Mouse (Mus musculus) heart, postnatal 0 days (tissue): ENCODE results near the gene Specc1. TPM values are rescaled to one million over a fixed set of nuclear protein-coding genes. Genes with fewer than 3 reads are reported as not detected.

Experiments
- ATAC-seq: fragments of 200-750 bp; cut with Nextera tagmentation; 2 replicates; pipeline ENCODE4 v1.8.0; 2017; ENCODE audit warnings: low read depth, moderate number of reproducible peaks, moderate library complexity; ENCODE audit not compliant: insufficient read depth
- DNase-seq: peaks from one replicate; pipeline ENCODE4 v3.0.0-alpha.2; 2016; ENCODE audit warnings: low spot score
- H3K27ac ChIP-seq: fragments of 300-500 bp; sonication (generic); 2 replicates; pipeline ENCODE4 v1.5.1; 2014; ENCODE audit warnings: low read depth, mild to moderate bottlenecking
- H3K27me3 ChIP-seq: fragments of 300-500 bp; sonication (generic); 2 replicates; pipeline ENCODE4 v1.6.1; 2014; ENCODE audit warnings: low read length, mixed read lengths; ENCODE audit not compliant: control insufficient read depth, insufficient read depth
- H3K36me3 ChIP-seq: fragments of 300-500 bp; sonication (generic); replicated peaks from 2 replicates; pipeline ENCODE4 v1.6.1; 2014; ENCODE audit warnings: low read length, mixed read lengths; ENCODE audit not compliant: control insufficient read depth, insufficient read depth
- H3K4me1 ChIP-seq: fragments of 300-500 bp; sonication (generic); 2 replicates; pipeline ENCODE4 v1.6.1; 2014; ENCODE audit warnings: antibody characterized with exemption; ENCODE audit not compliant: control insufficient read depth, insufficient read depth
- H3K4me2 ChIP-seq: fragments of 300-500 bp; sonication (generic); 2 replicates; pipeline ENCODE4 v1.6.1; 2014; ENCODE audit warnings: low read depth, mild to moderate bottlenecking, low read length, moderate library complexity
- H3K4me3 ChIP-seq: fragments of 300-500 bp; sonication (generic); 2 replicates; pipeline ENCODE4 v1.5.1; 2014; ENCODE audit warnings: low read depth, low read length
- H3K9ac ChIP-seq: fragments of 300-500 bp; sonication (generic); replicated peaks from 2 replicates; pipeline ENCODE4 v1.6.1; 2014; ENCODE audit warnings: low read depth, low read length, mixed read lengths
- H3K9me3 ChIP-seq: fragments of 300-500 bp; sonication (generic); replicated peaks from 2 replicates; pipeline ENCODE4 v1.6.1; 2016; ENCODE audit warnings: low read length; ENCODE audit not compliant: control insufficient read depth
- CTCF ChIP-seq: IDR thresholded peaks from 2 replicates; pipeline ENCODE4 v1.5.1; 2016; ENCODE audit warnings: antibody characterized with exemption, control low read depth, low read depth
- EP300 ChIP-seq: IDR thresholded peaks from 2 replicates; pipeline ENCODE4 v1.6.1; 2016; ENCODE audit warnings: antibody characterized with exemption, low read depth
- WGBS: fragments of 180-500 bp; shearing (Covaris S2); extraction: QIAGEN DNeasy Blood & Tissue Kit; methylation state at CpG from one replicate; pipeline ENCODE4 v1.1.7; 2014; 5-methylcytosine and 5-hydroxymethylcytosine counted together
- polyA plus RNA-seq: library from polyadenylated mRNA; unstranded; fragments of >200 nt; fragmentation: Nextera tagmentation; extraction: Ambion mirVana; gene quantifications from 2 replicates; pipeline ENCODE4 v1.2.1, GENCODE M21; 2015
- total RNA-seq: library from RNA; depleted of rRNA; stranded (reverse); fragments of >200 nt; gene quantifications from 2 replicates; pipeline ENCODE4 v1.2.3, GENCODE M21; 2014; ENCODE audit warnings: low replicate concordance

Specc1 gene
- total and polyA plus RNA-seq, 2 experiments from 2014 or later, result 5.2 to 8.4 TPM

GRCm38 (mm10) chr11:61982828-61983227, 26.3 kb downstream of the Specc1 start:
- Histone ChIP-seq H3K36me3 (no peaks in the 10 kb centered on the region), H3K9ac (no peak overlapping the region), H3K4me3 (no peak overlapping the region), H3K27me3 (no peaks in the 10 kb centered on the region), H3K4me2 (no peak overlapping the region), H3K4me1 (no peaks in the 10 kb centered on the region), H3K9me3 (no peaks in the 10 kb centered on the region), H3K27ac (no peak overlapping the region)
- TF ChIP-seq CTCF (no peak), EP300 (no peak)
- DNase-seq (no peak), ATAC-seq (no peak)
- WGBS, result 62% methylated on average over 9 of the region's 9 CpGs

- no peaks in the 10 kb centered on the region for H3K27me3 ChIP-seq
- ATAC-seq, result no peak
- no peaks in the 10 kb centered on the region for H3K36me3 ChIP-seq
- no peaks in the 10 kb centered on the region for H3K9me3 ChIP-seq
- no peak overlapping the region for H3K27ac ChIP-seq
- DNase-seq, result no peak
- H3K4me2 ChIP-seq, result no peak overlapping the region
- 64% methylated on average over 4 of the region's 4 CpGs for WGBS
- H3K4me1 ChIP-seq, result no peaks in the 10 kb centered on the region
- TF ChIP-seq EP300, result no peak
- no peak for TF ChIP-seq CTCF
- no peak overlapping the region for H3K9ac ChIP-seq
- no peak overlapping the region for H3K4me3 ChIP-seq
These were observed 30.4 kb downstream of the Specc1 start for GRCm38 (mm10) chr11:61986939-61987338.

DNA sequence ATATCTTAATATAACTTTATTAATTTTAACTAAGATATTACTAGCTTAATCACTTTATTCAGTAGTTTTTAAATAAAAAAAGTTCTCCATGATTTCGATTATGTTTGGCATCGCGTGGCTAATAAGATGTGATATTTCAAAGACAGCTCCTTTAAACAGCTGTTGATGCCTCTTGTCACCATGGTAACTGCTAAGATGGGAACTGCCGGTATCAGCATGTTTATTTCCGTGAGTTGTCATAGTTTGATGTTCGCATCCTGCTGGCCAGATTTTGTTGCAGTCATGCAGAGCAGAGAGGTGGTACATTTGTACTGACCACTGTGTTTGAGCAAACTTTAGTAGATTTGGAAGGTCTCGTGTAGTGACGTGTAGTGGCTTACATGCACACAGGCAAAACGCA, 33.1 kb downstream of the Specc1 start:
- ATAC-seq, result no peak
- 65% methylated on average over 9 of the region's 9 CpGs for WGBS

GRCm38 (mm10) chr11:61991576-61991975, 35.0 kb downstream of the Specc1 start:
- H3K9me3 ChIP-seq, result peaks cover 5% of the 10 kb centered on the region; the same call in 1 of the 2 replicates
- H3K27me3 ChIP-seq, result no peaks in the 10 kb centered on the region
- no peaks in the 10 kb centered on the region for H3K36me3 ChIP-seq
- WGBS, result 60% methylated on average over 2 of the region's 2 CpGs
- no peak overlapping the region for H3K4me2 ChIP-seq
- ATAC-seq (no peak), DNase-seq (no peak)
- H3K27ac ChIP-seq, result no peak overlapping the region
- no peak for TF ChIP-seq CTCF
- no peak for TF ChIP-seq EP300
- H3K4me1 ChIP-seq, result no peaks in the 10 kb centered on the region
- H3K9ac ChIP-seq, result no peak overlapping the region
- H3K4me3 ChIP-seq, result no peak overlapping the region

More for the DNA sequence above, 33.1 kb downstream of the Specc1 start:
- Histone ChIP-seq H3K9ac (no peak overlapping the region), H3K27ac (no peak overlapping the region), H3K4me2 (no peak overlapping the region), H3K36me3 (no peaks in the 10 kb centered on the region), H3K27me3 (no peaks in the 10 kb centered on the region), H3K4me3 (no peak overlapping the region), H3K9me3 (peaks cover 5% of the 10 kb centered on the region; the same call in 1 of the 2 replicates), H3K4me1 (no peaks in the 10 kb centered on the region)
- TF ChIP-seq CTCF (no peak), EP300 (no peak)
- DNase-seq, result no peak

DNA sequence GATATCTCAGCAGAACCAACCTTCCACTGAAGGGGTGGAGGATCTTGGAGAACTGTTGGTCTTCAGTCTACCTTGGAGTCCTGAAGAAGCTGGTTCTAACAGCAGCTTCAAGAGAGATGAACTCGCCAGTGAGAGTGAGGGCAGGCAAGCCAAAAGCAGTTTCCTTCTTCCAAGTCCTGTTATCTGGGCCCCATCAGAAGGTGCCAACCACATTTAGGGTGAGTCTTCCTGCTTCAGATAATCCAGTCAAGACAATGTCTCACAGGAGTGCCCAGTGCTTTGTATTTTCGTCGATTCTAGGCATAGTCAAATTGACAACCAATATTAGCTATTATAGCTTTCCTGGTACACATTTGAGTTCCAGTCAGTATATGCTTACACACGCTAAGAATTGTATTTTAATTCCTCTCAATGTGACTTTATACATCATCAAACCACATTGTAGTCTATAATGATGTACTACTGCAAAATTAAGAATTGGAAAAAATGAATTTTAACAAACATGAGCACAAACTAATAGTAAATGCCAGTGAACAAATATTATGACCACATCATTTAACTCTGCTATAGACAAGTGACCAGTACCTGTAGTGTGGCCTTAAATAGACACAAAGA, 36.2 kb downstream of the Specc1 start:
- H3K36me3 ChIP-seq, result no peaks in the 10 kb centered on the region
- ATAC-seq, result no peak
- H3K4me3 ChIP-seq, result no peak overlapping the region
- H3K4me2 ChIP-seq, result no peak overlapping the region
- 72% methylated on average over 4 of the region's 4 CpGs for WGBS
- no peak overlapping the region for H3K27ac ChIP-seq
- H3K9me3 ChIP-seq, result peaks cover 5% of the 10 kb centered on the region; the same call in 1 of the 2 replicates
- no peak for DNase-seq
- no peak overlapping the region for H3K9ac ChIP-seq
- H3K27me3 ChIP-seq, result no peaks in the 10 kb centered on the region
- TF ChIP-seq EP300 (no peak), CTCF (no peak)
- no peaks in the 10 kb centered on the region for H3K4me1 ChIP-seq

GRCm38 (mm10) chr11:61999501-61999900, 42.9 kb downstream of the Specc1 start:
- Histone ChIP-seq H3K4me1 (no peaks in the 10 kb centered on the region), H3K27ac (no peak overlapping the region), H3K4me2 (no peak overlapping the region), H3K36me3 (no peaks in the 10 kb centered on the region), H3K9me3 (no peaks in the 10 kb centered on the region), H3K4me3 (no peak overlapping the region), H3K9ac (no peak overlapping the region), H3K27me3 (no peaks in the 10 kb centered on the region)
- TF ChIP-seq CTCF, result no peak
- TF ChIP-seq EP300, result no peak
- WGBS, result 77% methylated on average over 8 of the region's 8 CpGs
- DNase-seq, result no peak
- no peak for ATAC-seq
